ENCODE assay signal across 8 mouse cellular contexts in the genomic region with DNA sequence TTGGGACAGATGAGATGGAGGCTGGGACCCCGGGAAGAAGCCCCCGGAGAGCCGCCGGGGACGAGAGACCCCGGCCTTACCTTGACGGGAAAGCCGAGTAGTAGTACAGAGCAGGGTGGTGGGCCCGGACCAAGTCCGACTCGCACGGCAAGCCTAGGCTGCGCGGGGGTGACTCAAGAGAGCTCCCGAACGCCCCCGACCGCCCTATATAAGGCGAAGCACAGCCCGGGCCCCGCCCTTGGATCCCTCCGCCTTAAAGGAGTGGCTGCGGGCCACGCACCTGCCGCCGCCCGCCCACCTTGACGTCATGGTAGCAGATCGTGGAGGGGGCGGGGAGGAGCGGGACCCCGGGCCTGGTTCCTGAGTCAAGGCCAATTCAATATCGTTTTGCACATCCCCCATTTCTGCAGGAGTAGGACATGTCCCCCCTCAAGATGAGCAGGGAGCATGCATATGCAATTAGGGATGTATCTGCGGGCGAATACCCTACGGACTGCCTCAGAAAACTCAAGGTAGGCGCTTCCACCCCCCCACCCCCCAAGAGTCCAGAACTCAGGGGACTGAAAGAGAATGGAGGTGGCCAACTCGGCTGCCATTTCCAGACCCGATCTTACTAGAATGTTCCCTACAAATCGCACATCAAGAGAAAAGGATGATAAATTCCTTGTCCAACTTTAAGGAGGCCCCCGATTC. TPM values are rescaled to one million over a fixed set of nuclear protein-coding genes. Genes with fewer than 3 reads are reported as not detected.
DNase-seq lines count a peak whose midpoint lies in the region; ATAC-seq and TF ChIP-seq lines count a peak whose summit lies in the region.

A gene (minus strand): TSS at position 185 of the 693 bp plus-strand sequence.

- H3K4me2 ChIP-seq in forebrain, embryonic 15.5 days (replicated peaks), result peak within 1 kb of the TSS; percentile 95

- peak; percentile 99 for DNase-seq in ES-CJ7 (ENCODE audit: low read depth, low spot score)
- peak; percentile 98 for DNase-seq in cerebellum, adult 11 months
- DNase-seq in heart, postnatal 25 days (ENCODE audit: low spot score), result peak; percentile 97
- DNase-seq in layer of hippocampus, adult 18-20 months (ENCODE audit: low spot score in 2 of 2), result peak; percentile 98 to 99
- peak; percentile 99 for DNase-seq in lung, adult 2 months
- DNase-seq in thymus, adult 18-20 months, result peak; percentile 98 to 99

- no peaks in the 10 kb centered on the region for H3K9me3 ChIP-seq in forebrain, embryonic 15.5 days

- no peaks in the 10 kb centered on the region for H3K27me3 ChIP-seq in forebrain, embryonic 15.5 days

- peak; percentile 99 for TF ChIP-seq POLR2A in lung, adult 2 months (IDR thresholded peaks at IDR 0.05; ENCODE audit: borderline replicate concordance, extremely low read depth, low read depth, low read length)

- TF ChIP-seq CTCF in lung, adult 2 months (IDR thresholded peaks at IDR 0.05; ENCODE audit: insufficient read depth, low read length), result no peak

- peak; percentile 79 for ATAC-seq in forebrain, embryonic 15.5 days (replicated peaks)
- ATAC-seq in neutrophil, adult 5-6 weeks (ENCODE audit: extremely low read depth, insufficient number of reproducible peaks, low FRiP score, poor library complexity, severe bottlenecking), result peak; percentile 76

- peaks cover 35% of the 10 kb centered on the region for H3K36me3 ChIP-seq in forebrain, embryonic 15.5 days

- H3K4me1 ChIP-seq in forebrain, embryonic 15.5 days, result peaks cover 37% of the 10 kb centered on the region
- H3K4me1 ChIP-seq in lung, adult 2 months (ENCODE audit: control insufficient read depth, insufficient read depth, low read length), result peaks cover 3% of the 10 kb centered on the region

- intact Hi-C loops in heart, postnatal 25 days (cut with DNase I), result no loop called here

- peak within 1 kb of the TSS; percentile 100 for H3K27ac ChIP-seq in forebrain, embryonic 15.5 days (replicated peaks)

- H3K9ac ChIP-seq in forebrain, embryonic 15.5 days (replicated peaks), result peak within 1 kb of the TSS; percentile 95

- under 1% methylated on average over 41 of the region's 41 CpGs for WGBS in forebrain, embryonic 15.5 days
- under 1% methylated on average over 41 of the region's 41 CpGs for WGBS in lung, adult 2 months

- H3K4me3 ChIP-seq in forebrain, embryonic 15.5 days, result peak within 1 kb of the TSS; percentile 89
- peak within 1 kb of the TSS; percentile 87 for H3K4me3 ChIP-seq in lung, adult 2 months (replicated peaks; ENCODE audit: extremely low read depth, low read depth, low read length)

RNA-seq across cellular contexts. Expression of the gene that starts here (rescaled TPM):
- polyA plus RNA-seq in forebrain, embryonic 15.5 days (2015; fragmentation: Nextera tagmentation; extraction: Ambion mirVana), result 1,627 and 1,637 TPM in 2 replicates
- 1,000 to 10,000 TPM; 1,042 to 1,257 TPM for total RNA-seq in heart, postnatal 25 days (2021)
- 1,000 to 10,000 TPM; 1,799 to 1,827 TPM for total RNA-seq in layer of hippocampus, adult 18-20 months (2021)
- polyA plus RNA-seq in lung, adult 2 months (2012; rRNA removed), result 212 and 340 TPM in 2 replicates
- 535 and 559 TPM in 2 replicates for total RNA-seq in neutrophil, adult 5-6 weeks (2017)

Comparison
In these comparisons a context has a peak if more than half of its experiments do, and no peak if none do; other contexts are left out.
1. Peak in every context shown above with its lines: DNase-seq, ATAC-seq, H3K4me3 ChIP-seq and H3K27ac ChIP-seq.